Mouse (Mus musculus) stomach, embryonic 16.5 days (tissue): ENCODE measurements around the gene Nrip1. TPM values are rescaled to one million over a fixed set of nuclear protein-coding genes. Genes with fewer than 3 reads are reported as not detected.

Source experiments
- ATAC-seq: fragments of 200-750 bp; cut with Nextera tagmentation; 2 replicates; pipeline ENCODE4 v1.8.0; 2017; ENCODE audit warnings: moderate number of reproducible peaks, moderate TSS enrichment; ENCODE audit not compliant: insufficient read depth, low FRiP score
- H3K27ac ChIP-seq: fragments of 300-500 bp; sonication (generic); 2 replicates; pipeline ENCODE4 v1.5.1; 2014; ENCODE audit warnings: low read length
- H3K27me3 ChIP-seq: fragments of 300-500 bp; sonication (generic); 2 replicates; pipeline ENCODE4 v1.6.1; 2014; ENCODE audit warnings: low read length, control low read depth, mixed read lengths; ENCODE audit not compliant: control insufficient read depth, insufficient read depth
- H3K36me3 ChIP-seq: fragments of 300-500 bp; sonication (generic); 2 replicates; pipeline ENCODE4 v1.6.1; 2014; ENCODE audit warnings: low read length; ENCODE audit not compliant: control insufficient read depth, insufficient read depth
- H3K4me1 ChIP-seq: fragments of 300-500 bp; sonication (generic); 2 replicates; pipeline ENCODE4 v1.6.1; 2014; ENCODE audit warnings: low read length, control low read depth, mixed read lengths; ENCODE audit not compliant: control insufficient read depth, insufficient read depth
- H3K4me2 ChIP-seq: fragments of 300-500 bp; sonication (generic); 2 replicates; pipeline ENCODE4 v1.6.1; 2014; ENCODE audit warnings: low read depth, low read length, mixed read lengths
- H3K4me3 ChIP-seq: fragments of 300-500 bp; sonication (generic); replicated peaks from 2 replicates; pipeline ENCODE4 v1.5.1; 2014; ENCODE audit warnings: mild to moderate bottlenecking, low read length
- H3K9ac ChIP-seq: fragments of 300-500 bp; sonication (generic); 2 replicates; pipeline ENCODE4 v1.6.1; 2014; ENCODE audit warnings: low read length
- H3K9me3 ChIP-seq: fragments of 300-500 bp; sonication (generic); replicated peaks from 2 replicates; pipeline ENCODE4 v1.6.1; 2016; ENCODE audit warnings: low read length, control low read depth; ENCODE audit not compliant: control insufficient read depth
- WGBS: fragments of 180-500 bp; shearing (Covaris S2); extraction: QIAGEN DNeasy Blood & Tissue Kit; methylation state at CpG from one replicate; pipeline ENCODE4 v1.1.7; 2014; 5-methylcytosine and 5-hydroxymethylcytosine counted together
- polyA plus RNA-seq: library from polyadenylated mRNA; unstranded; fragments of >200 nt; fragmentation: Nextera tagmentation; extraction: Ambion mirVana; gene quantifications from 2 replicates; pipeline ENCODE4 v1.2.1, GENCODE M21; 2015

Gene Nrip1
- polyA plus RNA-seq, 1 experiment from 2014 or later = 34.8 TPM

DNA sequence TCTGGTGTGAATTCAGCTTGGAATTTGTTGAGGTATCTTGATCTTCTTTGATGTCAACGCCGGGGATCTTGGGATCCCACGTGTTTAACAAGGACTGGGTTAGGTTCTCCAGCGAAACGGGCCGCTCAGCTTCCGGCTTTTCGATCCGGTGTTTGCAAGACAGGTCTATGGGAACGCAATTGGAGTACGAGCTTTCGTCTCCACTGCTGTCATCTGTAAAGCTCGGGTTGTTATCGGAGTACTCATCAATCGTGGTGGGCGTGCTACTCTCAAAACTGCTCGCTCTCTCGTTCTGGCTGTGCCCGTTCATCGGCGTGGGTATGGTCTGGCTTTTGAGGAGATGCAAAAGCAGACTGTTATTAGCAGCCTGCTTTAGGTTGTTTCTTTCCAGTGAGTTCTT, 80.5 kb downstream of the Nrip1 start:
- Histone ChIP-seq H3K4me1 (0 out of 2 replicates have a peak, but pooled peaks cover 5% of the 10 kb centered on the region), H3K27ac (no peak overlapping the region), H3K36me3 (peaks cover 28% of the 10 kb centered on the region), H3K9me3 (no peaks in the 10 kb centered on the region), H3K4me3 (no peak overlapping the region), H3K9ac (no peak overlapping the region), H3K27me3 (no peaks in the 10 kb centered on the region), H3K4me2 (no peak overlapping the region)
- 92% methylated on average over 21 of the region's 21 CpGs for WGBS
- no peak for ATAC-seq

DNA sequence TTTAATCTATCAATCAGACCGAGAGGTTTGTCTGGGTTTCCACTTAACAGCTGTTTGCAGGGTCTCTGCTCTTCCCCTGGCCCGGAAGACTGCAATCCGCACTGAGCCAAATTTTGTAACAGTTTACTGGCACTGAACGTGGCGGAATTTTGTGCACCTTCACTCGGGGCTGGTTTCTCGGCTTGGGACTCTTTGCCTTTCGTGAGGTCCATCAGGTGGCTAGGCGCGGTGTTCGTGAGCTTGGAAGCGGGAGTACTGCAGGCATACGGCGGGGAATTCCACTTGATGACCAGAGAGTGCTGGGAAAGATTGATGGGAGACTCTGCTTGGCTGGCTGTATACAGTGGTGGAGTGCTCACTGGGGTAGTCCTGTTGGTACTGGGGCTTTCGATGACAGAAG, 81.0 kb downstream of the Nrip1 start:
- Histone ChIP-seq H3K27ac (no peak overlapping the region), H3K27me3 (no peaks in the 10 kb centered on the region), H3K4me2 (no peak overlapping the region), H3K36me3 (peaks cover 28% of the 10 kb centered on the region), H3K9ac (no peak overlapping the region), H3K4me3 (no peak overlapping the region), H3K9me3 (no peaks in the 10 kb centered on the region), H3K4me1 (0 out of 2 replicates have a peak, but pooled peaks cover 5% of the 10 kb centered on the region)
- no peak for ATAC-seq
- 74% methylated on average over 15 of the region's 15 CpGs for WGBS

DNA sequence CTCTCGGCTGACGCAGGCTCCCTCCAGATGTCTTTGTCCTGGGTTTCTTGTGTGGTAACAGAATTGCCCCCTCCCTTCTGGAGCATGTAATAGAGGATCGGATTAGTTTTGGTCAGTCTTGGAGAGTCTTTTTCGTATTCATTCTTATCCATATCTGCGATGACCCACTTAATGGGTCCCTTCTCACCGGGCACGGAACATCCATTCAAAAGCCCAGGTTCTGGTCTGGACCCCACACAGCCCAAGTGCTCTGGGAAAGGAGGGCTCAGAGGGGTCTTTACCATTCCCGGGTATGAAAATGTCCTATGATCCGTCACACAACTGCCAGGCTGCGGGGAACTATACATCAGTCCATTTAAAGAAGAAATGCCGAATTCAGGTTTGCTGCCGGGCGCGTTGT, 82.3 kb downstream of the Nrip1 start:
- ATAC-seq = no peak
- Histone ChIP-seq H3K9ac (no peak overlapping the region), H3K4me3 (no peak overlapping the region), H3K4me1 (0 out of 2 replicates have a peak, but pooled peaks cover 5% of the 10 kb centered on the region), H3K4me2 (no peak overlapping the region), H3K27ac (no peak overlapping the region), H3K36me3 (peaks cover 28% of the 10 kb centered on the region), H3K9me3 (no peaks in the 10 kb centered on the region), H3K27me3 (no peaks in the 10 kb centered on the region)
- 95% methylated on average over 14 of the region's 14 CpGs for WGBS

DNA sequence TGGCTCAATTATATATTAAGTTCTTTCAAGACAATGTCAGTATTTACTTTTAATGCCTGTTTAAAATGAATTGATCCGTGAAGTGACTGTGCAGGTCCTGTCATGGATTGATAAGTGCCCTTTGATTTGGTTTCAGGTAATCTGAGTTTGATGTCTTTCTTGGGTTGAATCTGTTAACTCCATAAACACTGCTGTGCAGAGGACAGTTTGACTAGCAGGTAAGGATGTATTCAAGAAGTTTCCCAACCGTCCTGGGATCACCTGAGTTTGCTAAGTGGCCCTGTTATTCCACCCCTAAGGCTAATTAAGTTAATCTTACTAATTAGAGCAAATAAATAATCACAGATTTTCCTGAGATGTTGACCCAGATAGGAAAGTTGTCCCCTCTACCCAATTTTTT, 84.1 kb downstream of the Nrip1 start:
- H3K9ac ChIP-seq = no peak overlapping the region
- no peak overlapping the region for H3K4me3 ChIP-seq
- H3K9me3 ChIP-seq = no peaks in the 10 kb centered on the region
- H3K27me3 ChIP-seq = no peaks in the 10 kb centered on the region
- no peak overlapping the region for H3K27ac ChIP-seq
- H3K4me1 ChIP-seq = 0 out of 2 replicates have a peak, but pooled peaks cover 5% of the 10 kb centered on the region
- no peak overlapping the region for H3K4me2 ChIP-seq
- peaks cover 24% of the 10 kb centered on the region for H3K36me3 ChIP-seq
- 50% methylated on average over 2 of the region's 2 CpGs for WGBS
- no peak for ATAC-seq

DNA sequence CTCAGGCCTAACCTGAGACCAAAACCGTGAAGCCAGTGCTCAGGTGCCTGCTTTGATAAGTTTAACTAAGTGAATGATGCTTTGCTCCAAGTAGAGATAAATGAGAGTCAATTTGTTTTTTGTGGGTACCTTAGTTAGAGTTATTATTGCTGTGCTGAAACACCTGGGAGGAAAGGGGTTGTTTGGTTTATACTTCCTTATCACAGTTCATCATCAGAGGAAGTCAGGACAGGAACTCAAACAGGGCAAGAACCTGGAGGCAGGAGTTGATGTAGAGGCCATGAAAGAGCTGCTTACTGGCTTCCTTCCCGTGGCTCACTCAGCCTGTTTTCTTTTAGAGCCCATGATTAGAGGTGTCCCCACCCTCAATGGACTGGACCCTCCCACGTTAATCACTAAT, 89.8 kb downstream of the Nrip1 start:
- 45% methylated on average over 3 of the region's 3 CpGs for WGBS
- ATAC-seq = no peak
- H3K4me2 ChIP-seq = no peak overlapping the region

DNA sequence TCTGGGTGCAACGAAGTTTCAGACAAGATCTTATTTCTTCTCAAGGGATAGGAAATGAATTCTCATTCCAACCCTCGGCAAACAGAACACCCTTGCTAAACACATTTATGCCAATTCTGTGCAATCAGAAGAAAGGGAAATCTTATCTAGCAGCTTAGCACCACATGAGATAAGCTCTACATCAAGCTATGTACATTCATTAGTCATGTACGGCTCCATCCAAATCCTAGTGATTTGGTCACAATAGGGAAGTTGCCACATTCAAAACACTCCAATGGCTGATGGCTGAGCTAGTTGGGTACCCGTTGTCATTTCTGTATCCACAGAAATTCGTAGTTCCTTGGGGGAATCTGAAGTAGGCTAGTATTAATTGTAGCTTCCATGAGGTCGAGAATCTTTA, 91.8 kb downstream of the Nrip1 start:
- H3K27ac ChIP-seq = no peak overlapping the region
- no peak overlapping the region for H3K4me3 ChIP-seq
- no peaks in the 10 kb centered on the region for H3K4me1 ChIP-seq
- H3K9me3 ChIP-seq = no peaks in the 10 kb centered on the region
- peak; percentile 75 for ATAC-seq
- WGBS = 60% methylated on average over 6 of the region's 6 CpGs
- H3K4me2 ChIP-seq = no peak overlapping the region
- no peak overlapping the region for H3K9ac ChIP-seq
- H3K27me3 ChIP-seq = no peaks in the 10 kb centered on the region
- no peaks in the 10 kb centered on the region for H3K36me3 ChIP-seq

More for the DNA sequence above, 89.8 kb downstream of the Nrip1 start:
- Histone ChIP-seq H3K27me3 (no peaks in the 10 kb centered on the region), H3K27ac (no peak overlapping the region), H3K36me3 (no peaks in the 10 kb centered on the region), H3K4me3 (no peak overlapping the region), H3K9ac (no peak overlapping the region), H3K9me3 (no peaks in the 10 kb centered on the region), H3K4me1 (no peaks in the 10 kb centered on the region)

DNA sequence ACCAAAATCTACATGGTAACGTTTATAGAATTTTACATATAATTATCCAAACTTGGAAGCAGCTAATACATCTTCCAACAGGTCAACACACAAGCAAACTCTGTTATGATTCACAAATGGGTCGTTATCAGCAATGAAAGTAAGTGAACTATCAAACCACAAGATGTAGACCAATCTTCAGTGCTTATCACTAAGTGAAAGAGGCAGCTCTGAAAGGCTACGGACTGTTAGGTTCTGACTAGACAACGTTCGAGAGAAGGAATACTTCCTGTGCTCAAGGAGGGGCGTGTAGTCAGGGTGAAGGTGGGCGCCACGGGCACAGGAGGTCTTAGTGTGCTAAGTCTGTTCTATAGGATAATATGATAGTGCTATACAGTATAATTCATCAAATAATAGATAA, 93.3 kb downstream of the Nrip1 start:
- no peaks in the 10 kb centered on the region for H3K9me3 ChIP-seq
- no peaks in the 10 kb centered on the region for H3K27me3 ChIP-seq
- H3K4me3 ChIP-seq = no peak overlapping the region
- H3K36me3 ChIP-seq = no peaks in the 10 kb centered on the region
- ATAC-seq = no peak
- 78% methylated on average over 8 of the region's 8 CpGs for WGBS
- H3K4me1 ChIP-seq = no peaks in the 10 kb centered on the region
- H3K27ac ChIP-seq = no peak overlapping the region
- no peak overlapping the region for H3K4me2 ChIP-seq
- no peak overlapping the region for H3K9ac ChIP-seq

DNA sequence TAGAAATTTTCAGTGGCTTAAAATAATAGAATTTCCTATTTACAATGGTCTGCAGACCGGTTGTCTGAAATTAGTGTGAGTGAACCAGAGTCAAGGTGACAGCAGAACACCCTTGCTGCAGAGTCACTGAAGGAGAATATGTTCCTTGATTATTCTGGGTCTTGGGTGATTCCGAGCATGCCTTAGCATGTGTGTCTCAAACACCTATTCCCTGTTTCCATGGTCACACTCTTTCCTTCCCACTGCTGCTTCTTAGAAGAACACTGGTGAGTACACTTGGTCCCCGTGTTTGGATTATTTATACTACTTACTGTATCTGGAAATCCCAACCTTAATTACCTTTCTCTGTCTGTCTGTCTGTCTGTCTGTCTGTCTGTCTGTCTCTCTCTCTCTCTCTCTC, 97.4 kb downstream of the Nrip1 start:
- H3K9ac ChIP-seq = no peak overlapping the region
- H3K4me3 ChIP-seq = no peak overlapping the region
- no peak overlapping the region for H3K27ac ChIP-seq
- ATAC-seq = no peak
- H3K4me2 ChIP-seq = no peak overlapping the region
- no peaks in the 10 kb centered on the region for H3K4me1 ChIP-seq
- H3K27me3 ChIP-seq = no peaks in the 10 kb centered on the region
- H3K36me3 ChIP-seq = no peaks in the 10 kb centered on the region
- 73% methylated on average over 3 of the region's 3 CpGs for WGBS
- H3K9me3 ChIP-seq = no peaks in the 10 kb centered on the region

DNA sequence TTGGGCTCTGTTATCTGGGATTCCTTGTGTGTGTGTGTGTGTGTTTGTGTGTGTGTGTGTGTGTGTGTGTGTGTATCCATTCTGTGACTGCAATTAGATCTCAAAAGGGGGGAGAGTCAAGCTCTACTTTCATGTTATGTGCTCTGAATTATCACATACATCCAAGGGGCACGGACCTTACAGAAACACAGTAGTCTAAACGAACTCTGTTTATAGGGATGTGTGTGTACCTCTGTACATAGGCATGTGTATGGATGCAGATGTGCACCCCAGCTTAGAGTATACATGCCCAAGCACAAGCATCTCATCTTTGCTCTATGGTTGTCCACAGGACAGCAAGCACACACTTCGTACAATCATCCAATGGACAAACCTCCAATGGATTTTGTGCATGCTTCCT, 98.0 kb downstream of the Nrip1 start:
- no peaks in the 10 kb centered on the region for H3K4me1 ChIP-seq
- no peaks in the 10 kb centered on the region for H3K36me3 ChIP-seq
- H3K9me3 ChIP-seq = no peaks in the 10 kb centered on the region
- no peak overlapping the region for H3K9ac ChIP-seq
- no peak overlapping the region for H3K4me3 ChIP-seq
- H3K27ac ChIP-seq = no peak overlapping the region
- no peak for ATAC-seq
- no peak overlapping the region for H3K4me2 ChIP-seq
- 90% methylated on average over 3 of the region's 3 CpGs for WGBS
- H3K27me3 ChIP-seq = no peaks in the 10 kb centered on the region

DNA sequence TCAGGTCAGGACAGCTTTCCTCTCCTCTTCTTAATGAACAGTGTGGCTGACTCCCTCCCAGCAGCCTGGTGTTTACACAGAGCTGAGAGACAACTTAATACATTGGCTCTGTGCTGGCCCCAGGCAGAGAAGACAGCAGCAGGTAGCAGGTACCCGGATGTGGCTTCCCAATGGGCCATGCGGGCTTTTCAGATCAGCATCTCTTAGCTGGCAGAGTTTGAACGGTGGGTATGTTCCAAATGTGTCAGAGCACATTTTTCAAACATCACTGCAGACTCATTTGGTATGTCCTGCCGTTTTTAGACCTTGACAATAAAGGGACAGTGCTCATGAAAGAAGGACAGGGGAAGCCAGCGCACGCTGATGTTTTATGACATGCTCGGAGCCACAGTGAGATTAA, 98.5 kb downstream of the Nrip1 start:
- ATAC-seq = no peak
- no peaks in the 10 kb centered on the region for H3K27me3 ChIP-seq
- H3K4me1 ChIP-seq = no peaks in the 10 kb centered on the region
- H3K27ac ChIP-seq = no peak overlapping the region
- WGBS = 74% methylated on average over 7 of the region's 7 CpGs
- no peak overlapping the region for H3K4me3 ChIP-seq
- H3K9ac ChIP-seq = no peak overlapping the region
- no peaks in the 10 kb centered on the region for H3K9me3 ChIP-seq
- no peak overlapping the region for H3K4me2 ChIP-seq
- no peaks in the 10 kb centered on the region for H3K36me3 ChIP-seq
